Mouse (Mus musculus): ENCODE data around the gene Lhpp.

DNA sequence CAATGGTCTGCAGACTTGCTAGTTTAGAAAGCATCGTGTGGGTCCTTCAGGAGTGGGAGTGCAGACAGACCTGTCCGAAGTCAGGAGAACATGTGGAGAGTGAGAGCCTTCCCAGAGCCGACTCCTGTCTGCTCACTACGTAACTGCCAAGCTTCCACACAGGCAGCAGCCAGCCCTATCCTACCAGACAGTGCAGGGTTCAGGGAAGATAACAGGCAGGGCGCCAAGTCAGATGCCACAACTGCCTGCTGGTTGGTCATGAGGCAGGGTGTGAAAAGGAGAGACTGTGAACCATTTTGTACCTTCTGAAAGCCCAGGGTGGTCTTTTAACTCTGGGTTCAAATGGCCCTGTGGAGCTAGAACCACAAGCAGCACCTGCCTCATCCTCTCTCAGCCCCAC is 40.4 kb upstream of the Lhpp start:
- TF ChIP-seq POLR2A (IDR thresholded peaks at IDR 0.05; ENCODE audit: low read depth, low read length), result no peak; the same call in 1 of the 2 replicates
- no peak for TF ChIP-seq CTCF (IDR thresholded peaks at IDR 0.05; ENCODE audit: extremely low read depth, insufficient read length, insufficient replicate concordance, low read depth, low read length)

Data from small intestine, adult 2 months (tissue).